Mouse (Mus musculus): ENCODE data around the gene Atp5mpl. TPM values are rescaled to one million over a fixed set of nuclear protein-coding genes. Genes with fewer than 3 reads are reported as not detected.
A peak's percentile ranks its signal among the peaks of the same experiment; 100 is the strongest.

The Atp5mpl gene
- polyA plus RNA-seq, 1 experiment from 2014 or later = 571 TPM

DNA sequence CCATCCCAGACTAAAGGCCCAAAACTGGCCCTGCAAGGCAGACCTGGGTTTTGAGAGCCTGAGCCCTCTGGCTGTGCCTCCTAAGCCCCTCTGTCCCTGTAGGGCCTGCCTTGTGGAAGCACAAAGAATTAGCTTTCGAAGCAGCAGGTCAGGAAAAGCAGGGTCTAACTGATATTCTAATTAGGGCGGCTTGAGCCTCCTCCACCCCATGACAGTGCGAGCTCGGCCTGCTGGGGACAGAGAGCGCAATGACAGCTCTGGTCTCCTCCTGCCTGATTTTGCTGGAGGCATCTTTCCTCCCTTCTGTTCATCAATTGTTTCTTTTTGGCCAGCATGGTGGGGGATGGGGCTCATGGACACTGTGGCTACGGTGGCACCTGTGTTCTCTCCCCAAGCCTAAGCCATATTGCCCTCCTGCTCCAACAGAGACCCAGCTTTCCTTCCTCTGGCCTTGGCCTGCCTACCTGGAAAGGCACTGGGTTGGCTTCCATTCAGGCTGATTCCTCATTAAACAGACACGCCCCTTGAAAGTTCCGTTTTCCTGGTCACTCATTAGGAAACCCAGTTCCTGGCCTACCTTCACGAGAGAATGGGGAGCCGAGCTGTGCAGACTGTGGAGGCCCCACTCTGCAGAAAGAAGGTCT is 23.2 kb downstream of the Atp5mpl start:
- WGBS = 57% methylated on average over 10 of the region's 10 CpGs
- H3K4me3 ChIP-seq (replicated peaks; ENCODE audit: low read length) = no peak overlapping the region
- H3K4me2 ChIP-seq (ENCODE audit: low read length) = no peak overlapping the region
- no peak for ATAC-seq
- no peaks in the 10 kb centered on the region for H3K4me1 ChIP-seq (replicated peaks; ENCODE audit: control insufficient read depth, insufficient read depth, low read length)
- H3K27me3 ChIP-seq (replicated peaks; ENCODE audit: control insufficient read depth, insufficient read depth, low read length) = no peaks in the 10 kb centered on the region
- no peaks in the 10 kb centered on the region for H3K36me3 ChIP-seq (ENCODE audit: control insufficient read depth, insufficient read depth)
- no peaks in the 10 kb centered on the region for H3K9me3 ChIP-seq (ENCODE audit: control insufficient read depth, low read length)
- H3K27ac ChIP-seq (ENCODE audit: low read length) = no peak overlapping the region
- no peak overlapping the region for H3K9ac ChIP-seq (replicated peaks; ENCODE audit: low read depth, low read length)

DNA sequence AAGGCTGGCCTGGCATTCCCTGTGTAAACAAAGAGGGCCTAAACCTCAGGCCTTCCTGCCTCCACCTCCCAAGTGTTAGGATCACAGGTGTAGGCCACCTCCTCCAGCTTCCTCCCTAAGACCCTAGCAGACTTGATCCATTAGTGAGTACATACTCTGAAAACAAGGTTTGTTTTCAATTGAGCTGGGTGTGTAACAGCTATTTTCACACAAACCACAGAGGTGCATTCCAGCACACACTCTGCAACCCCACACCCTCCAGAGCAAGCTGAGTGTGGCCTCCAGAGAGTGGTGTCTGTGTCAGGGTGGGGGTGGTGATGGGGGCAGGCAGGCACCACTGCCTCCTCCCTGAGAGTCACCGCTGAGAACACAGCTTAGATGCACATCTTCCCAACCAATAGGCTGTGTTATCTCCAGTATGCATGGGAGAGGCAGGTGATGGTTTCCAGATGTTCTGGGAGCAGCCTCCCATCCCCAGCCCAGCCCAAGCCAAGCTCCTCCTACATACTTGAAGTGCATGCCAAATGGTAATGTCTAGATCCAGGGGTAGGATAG is 28.1 kb downstream of the Atp5mpl start:
- H3K27me3 ChIP-seq (replicated peaks; ENCODE audit: control insufficient read depth, insufficient read depth, low read length) = no peaks in the 10 kb centered on the region
- no peaks in the 10 kb centered on the region for H3K9me3 ChIP-seq (ENCODE audit: control insufficient read depth, low read length)
- no peak overlapping the region for H3K27ac ChIP-seq (ENCODE audit: low read length)
- ATAC-seq = no peak
- no peak overlapping the region for H3K4me3 ChIP-seq (replicated peaks; ENCODE audit: low read length)
- H3K36me3 ChIP-seq (ENCODE audit: control insufficient read depth, insufficient read depth) = no peaks in the 10 kb centered on the region
- peaks cover 11% of the 10 kb centered on the region for H3K4me1 ChIP-seq (replicated peaks; ENCODE audit: control insufficient read depth, insufficient read depth, low read length)
- H3K9ac ChIP-seq (replicated peaks; ENCODE audit: low read depth, low read length) = no peak overlapping the region
- WGBS = 86% methylated on average over 1 of the region's 1 CpGs
- no peak overlapping the region for H3K4me2 ChIP-seq (ENCODE audit: low read length)

DNA sequence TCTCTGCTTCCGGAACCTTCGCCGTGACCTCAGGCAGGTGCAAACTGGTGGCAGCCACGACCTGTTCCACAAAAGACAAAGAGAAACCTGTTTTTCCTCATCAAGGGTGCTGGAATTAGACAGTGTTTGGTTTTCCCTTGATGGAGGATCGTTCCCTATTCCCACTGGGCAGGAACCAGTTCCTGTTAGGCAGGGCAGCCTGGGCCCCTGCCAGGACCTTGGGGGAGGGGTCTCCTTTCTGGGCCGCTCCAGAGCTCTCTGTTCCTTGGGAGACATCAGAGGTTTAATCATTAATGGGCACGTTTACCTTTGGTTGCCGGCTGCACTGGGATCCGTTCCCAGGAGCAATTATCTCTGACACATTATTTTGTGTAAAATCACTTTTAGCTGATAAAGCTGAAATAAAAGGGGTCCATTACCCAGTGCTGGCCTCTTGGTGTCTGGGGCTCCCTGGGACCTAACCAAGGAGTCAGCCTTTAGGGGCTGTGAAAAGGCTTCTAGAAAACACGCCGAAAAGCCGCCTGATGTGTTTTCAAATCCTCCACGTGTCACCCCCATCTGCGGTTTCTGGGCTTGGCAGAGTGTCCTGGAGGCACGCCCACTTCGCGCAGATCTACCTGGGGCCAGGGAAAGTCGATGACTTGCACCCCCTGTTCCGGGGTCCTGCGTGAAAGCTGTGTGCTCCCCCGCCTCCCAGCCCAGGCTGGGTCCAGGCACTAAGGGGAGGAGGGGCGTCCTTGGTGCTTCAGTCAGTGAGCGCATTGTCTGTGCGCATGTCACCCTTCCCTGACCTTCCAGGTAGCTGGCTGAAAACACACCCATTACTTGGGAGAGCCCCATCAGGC is 29.8 kb downstream of the Atp5mpl start:
- Histone ChIP-seq H3K9ac (replicated peaks; ENCODE audit: low read depth, low read length) (0 out of 2 replicates have a peak overlapping the region, but pooled peaks have one; percentile 19), H3K4me2 (ENCODE audit: low read length) (0 out of 2 replicates have a peak overlapping the region, but pooled peaks have one; percentile 14), H3K4me1 (replicated peaks; ENCODE audit: control insufficient read depth, insufficient read depth, low read length) (peaks cover 11% of the 10 kb centered on the region), H3K27ac (ENCODE audit: low read length) (no peak overlapping the region; the same call in 1 of the 2 replicates), H3K36me3 (ENCODE audit: control insufficient read depth, insufficient read depth) (no peaks in the 10 kb centered on the region), H3K9me3 (ENCODE audit: control insufficient read depth, low read length) (no peaks in the 10 kb centered on the region), H3K4me3 (replicated peaks; ENCODE audit: low read length) (no peak overlapping the region), H3K27me3 (replicated peaks; ENCODE audit: control insufficient read depth, insufficient read depth, low read length) (no peaks in the 10 kb centered on the region)
- 31% methylated on average over 24 of the region's 24 CpGs for WGBS
- peak; percentile 81 for ATAC-seq

DNA sequence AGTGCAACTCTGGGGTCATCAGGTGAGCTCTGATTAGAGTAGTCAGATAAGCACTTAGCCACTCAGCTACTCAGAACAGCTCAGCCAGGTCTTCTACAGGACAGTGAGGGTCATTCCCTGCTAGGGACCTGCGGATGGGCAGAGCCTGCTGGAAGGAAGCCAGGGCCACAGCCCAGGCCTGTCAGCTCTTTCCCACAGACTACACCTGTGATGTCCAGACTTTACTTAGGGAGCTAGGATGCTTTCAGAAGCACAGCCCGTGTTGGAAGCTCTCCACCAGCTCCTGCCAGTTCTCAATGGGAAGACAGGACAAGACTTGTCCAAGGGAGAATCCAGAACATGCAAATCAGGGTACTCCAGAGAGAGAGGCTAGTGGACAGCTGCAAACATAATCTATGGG is 32.8 kb downstream of the Atp5mpl start:
- Histone ChIP-seq H3K36me3 (ENCODE audit: control insufficient read depth, insufficient read depth) (no peaks in the 10 kb centered on the region), H3K9me3 (ENCODE audit: control insufficient read depth, low read length) (no peaks in the 10 kb centered on the region), H3K27ac (ENCODE audit: low read length) (no peak overlapping the region), H3K27me3 (replicated peaks; ENCODE audit: control insufficient read depth, insufficient read depth, low read length) (no peaks in the 10 kb centered on the region), H3K4me2 (ENCODE audit: low read length) (no peak overlapping the region), H3K9ac (replicated peaks; ENCODE audit: low read depth, low read length) (no peak overlapping the region), H3K4me3 (replicated peaks; ENCODE audit: low read length) (no peak overlapping the region), H3K4me1 (replicated peaks; ENCODE audit: control insufficient read depth, insufficient read depth, low read length) (peaks cover 11% of the 10 kb centered on the region)
- WGBS = 72% methylated on average over 2 of the region's 2 CpGs
- no peak for ATAC-seq

DNA sequence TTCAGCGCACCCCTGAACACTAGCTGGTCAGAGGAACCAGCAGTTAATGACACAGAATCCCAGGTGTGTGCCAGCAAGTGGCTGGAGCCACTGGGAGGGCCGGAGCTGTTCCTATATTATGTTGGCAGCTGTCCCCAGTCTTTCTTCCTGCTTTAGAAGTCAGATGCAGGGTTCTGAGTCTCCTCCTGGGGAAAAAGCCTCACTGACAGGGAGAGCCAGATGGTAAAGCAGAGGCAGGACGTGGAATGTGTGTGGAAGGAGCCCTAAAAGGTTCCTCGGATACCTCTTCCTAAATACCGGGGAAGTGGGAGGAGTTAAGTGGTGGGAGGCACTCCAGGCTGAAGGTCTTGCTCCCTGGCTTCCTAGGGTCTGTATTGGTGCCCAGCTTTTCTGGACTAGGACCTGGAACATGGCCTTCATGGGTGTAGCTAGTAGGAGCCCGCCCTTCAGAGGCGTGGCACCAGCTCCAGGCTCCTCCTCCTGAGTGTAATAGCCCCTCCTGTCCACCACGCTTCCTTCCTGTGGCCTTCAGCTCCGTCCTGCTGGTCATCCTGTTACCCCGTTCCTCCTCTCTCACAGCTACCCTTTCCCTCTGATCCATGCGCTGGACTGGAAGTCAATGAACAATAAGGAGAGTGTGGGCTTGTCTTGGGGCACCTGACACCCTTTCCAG is 33.6 kb downstream of the Atp5mpl start:
- Histone ChIP-seq H3K36me3 (ENCODE audit: control insufficient read depth, insufficient read depth) (no peaks in the 10 kb centered on the region), H3K9me3 (ENCODE audit: control insufficient read depth, low read length) (no peaks in the 10 kb centered on the region), H3K27ac (ENCODE audit: low read length) (no peak overlapping the region), H3K4me2 (ENCODE audit: low read length) (no peak overlapping the region), H3K4me1 (replicated peaks; ENCODE audit: control insufficient read depth, insufficient read depth, low read length) (peaks cover 11% of the 10 kb centered on the region), H3K4me3 (replicated peaks; ENCODE audit: low read length) (no peak overlapping the region), H3K9ac (replicated peaks; ENCODE audit: low read depth, low read length) (no peak overlapping the region), H3K27me3 (replicated peaks; ENCODE audit: control insufficient read depth, insufficient read depth, low read length) (no peaks in the 10 kb centered on the region)
- 66% methylated on average over 11 of the region's 11 CpGs for WGBS
- ATAC-seq = no peak

DNA sequence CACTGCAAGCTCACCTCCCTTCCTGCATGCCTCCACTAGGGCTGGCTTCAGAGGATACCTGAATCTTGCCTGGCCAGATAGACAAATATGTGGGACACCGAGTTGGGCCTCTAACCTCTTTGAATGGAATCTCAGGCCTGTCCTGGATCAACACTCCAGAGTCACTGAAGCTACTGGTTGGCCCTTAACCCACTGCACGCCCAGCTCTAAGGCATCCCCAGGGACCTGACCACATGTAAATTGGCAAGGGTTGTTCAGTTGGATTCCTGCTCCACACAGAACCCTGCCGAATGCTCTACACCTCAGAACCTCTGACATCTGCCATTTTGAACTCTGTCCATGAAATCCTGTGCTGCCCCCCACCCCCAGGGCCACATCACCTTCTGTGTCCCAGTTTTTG is 34.3 kb downstream of the Atp5mpl start:
- Histone ChIP-seq H3K4me1 (replicated peaks; ENCODE audit: control insufficient read depth, insufficient read depth, low read length) (peaks cover 13% of the 10 kb centered on the region), H3K36me3 (ENCODE audit: control insufficient read depth, insufficient read depth) (no peaks in the 10 kb centered on the region), H3K27me3 (replicated peaks; ENCODE audit: control insufficient read depth, insufficient read depth, low read length) (no peaks in the 10 kb centered on the region), H3K4me3 (replicated peaks; ENCODE audit: low read length) (no peak overlapping the region), H3K27ac (ENCODE audit: low read length) (no peak overlapping the region), H3K9ac (replicated peaks; ENCODE audit: low read depth, low read length) (no peak overlapping the region), H3K9me3 (ENCODE audit: control insufficient read depth, low read length) (no peaks in the 10 kb centered on the region), H3K4me2 (ENCODE audit: low read length) (no peak overlapping the region)
- 75% methylated on average over 3 of the region's 3 CpGs for WGBS
- ATAC-seq = no peak

DNA sequence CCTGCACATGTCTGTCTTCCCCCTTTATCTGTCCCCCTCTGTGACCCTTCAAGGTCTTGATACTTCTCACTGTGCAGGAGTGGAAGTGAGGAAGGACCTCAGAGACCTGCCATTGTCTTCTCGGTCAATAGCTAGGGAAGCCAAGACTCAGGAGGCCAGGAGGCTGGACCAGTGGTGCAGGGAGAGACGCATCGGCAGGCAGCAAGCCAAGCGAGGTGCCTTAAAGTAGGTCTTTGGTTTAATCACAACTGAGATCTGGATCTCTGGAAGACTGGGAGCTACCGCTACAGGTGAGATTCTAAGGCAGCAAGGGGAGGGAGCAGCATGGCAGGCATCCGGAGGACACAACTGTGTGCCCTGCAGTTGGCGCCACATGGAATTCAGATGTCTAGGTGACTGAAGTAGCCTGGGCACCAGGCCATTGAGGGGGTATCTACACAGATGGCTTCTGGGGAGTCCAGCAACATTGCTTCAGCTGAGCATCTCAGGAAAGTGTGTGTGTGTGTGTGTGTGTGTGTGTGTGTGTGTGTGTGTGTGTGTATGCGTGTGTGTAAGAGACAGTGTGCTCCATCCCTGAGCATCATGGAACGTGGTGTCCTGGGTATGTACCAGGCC is 35.3 kb downstream of the Atp5mpl start:
- Histone ChIP-seq H3K4me3 (replicated peaks; ENCODE audit: low read length) (no peak overlapping the region), H3K9ac (replicated peaks; ENCODE audit: low read depth, low read length) (no peak overlapping the region), H3K27ac (ENCODE audit: low read length) (no peak overlapping the region), H3K9me3 (ENCODE audit: control insufficient read depth, low read length) (no peaks in the 10 kb centered on the region), H3K27me3 (replicated peaks; ENCODE audit: control insufficient read depth, insufficient read depth, low read length) (no peaks in the 10 kb centered on the region), H3K4me1 (replicated peaks; ENCODE audit: control insufficient read depth, insufficient read depth, low read length) (peaks cover 8% of the 10 kb centered on the region), H3K4me2 (ENCODE audit: low read length) (no peak overlapping the region), H3K36me3 (ENCODE audit: control insufficient read depth, insufficient read depth) (no peaks in the 10 kb centered on the region)
- no peak for ATAC-seq
- WGBS = 84% methylated on average over 9 of the region's 9 CpGs

DNA sequence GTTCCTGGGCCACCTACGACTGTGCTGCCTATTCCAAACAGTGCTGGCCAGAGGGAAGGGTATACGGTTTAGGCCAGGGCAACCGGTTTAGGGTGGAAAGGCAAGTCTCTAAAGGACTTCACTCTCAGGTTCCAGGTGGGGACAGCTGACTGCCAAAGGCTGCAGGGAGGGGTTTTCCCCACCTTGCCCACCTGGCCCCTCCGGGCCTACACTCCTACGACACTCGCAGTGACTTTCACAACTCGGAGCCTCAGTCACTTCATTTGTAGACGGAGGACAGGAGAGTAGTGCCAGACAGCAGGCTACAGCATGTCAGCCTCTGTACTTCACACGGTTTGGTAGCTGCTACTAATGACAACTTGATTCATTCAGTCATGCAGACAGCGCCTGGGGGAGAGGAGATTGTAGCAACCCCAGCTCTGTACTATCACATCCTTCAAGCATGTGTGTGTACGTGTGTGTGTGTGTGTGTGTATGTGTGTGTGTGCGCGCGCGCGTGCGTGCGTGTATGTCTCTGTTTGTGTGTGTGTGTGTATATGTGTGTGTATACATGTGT is 38.3 kb downstream of the Atp5mpl start:
- peaks cover 5% of the 10 kb centered on the region; the same call in 1 of the 2 replicates for H3K4me1 ChIP-seq (replicated peaks; ENCODE audit: control insufficient read depth, insufficient read depth, low read length)
- no peaks in the 10 kb centered on the region for H3K9me3 ChIP-seq (ENCODE audit: control insufficient read depth, low read length)
- no peaks in the 10 kb centered on the region for H3K36me3 ChIP-seq (ENCODE audit: control insufficient read depth, insufficient read depth)
- 84% methylated on average over 18 of the region's 18 CpGs for WGBS
- H3K4me3 ChIP-seq (replicated peaks; ENCODE audit: low read length) = no peak overlapping the region
- no peak overlapping the region for H3K27ac ChIP-seq (ENCODE audit: low read length)
- no peaks in the 10 kb centered on the region for H3K27me3 ChIP-seq (replicated peaks; ENCODE audit: control insufficient read depth, insufficient read depth, low read length)
- no peak for ATAC-seq
- no peak overlapping the region for H3K9ac ChIP-seq (replicated peaks; ENCODE audit: low read depth, low read length)
- H3K4me2 ChIP-seq (ENCODE audit: low read length) = no peak overlapping the region
